Mouse (Mus musculus) left cerebral cortex, adult 6 months (tissue): ENCODE measurements around the gene Gosr2. TPM values are rescaled to one million over a fixed set of nuclear protein-coding genes. Genes with fewer than 3 reads are reported as not detected.

Source experiments
- long read RNA-seq, 2 experiments: library from polyadenylated mRNA; unstranded; transcript quantifications; one replicate each; pipeline ENCODE4 v2.0.0; 2019 to 2020
- polyA plus RNA-seq: library from polyadenylated mRNA; unstranded; fragments of <200 nt; fragmentation: Nextera tagmentation; gene quantifications from 2 replicates; pipeline ENCODE4 v1.2.3, GENCODE M21; 2021

The Gosr2 gene
- 58.5 and 61.4 TPM in 2 replicates for polyA plus RNA-seq
- long read RNA-seq, experiment 1, transcript Gosr2-201 (6 exons, 3,266 nt), result major isoform, 328 of 463 reads
- long read RNA-seq, experiment 1, transcript Gosr2-203 (5 exons, 917 nt), result minor isoform, 28 of 463 reads
- long read RNA-seq, experiment 1, transcript Gosr2-202 (5 exons, 1,044 nt), result minor isoform, 41 of 463 reads
- long read RNA-seq, experiment 1, partial matches to known transcripts, result 11 of 463 reads
- long read RNA-seq, experiment 1, other reads (novel, unspliced or antisense), result 55 of 463 reads
- long read RNA-seq, experiment 2, transcript Gosr2-201 (6 exons, 3,266 nt), result major isoform, 42 of 85 reads
- long read RNA-seq, experiment 2, transcript Gosr2-202 (5 exons, 1,044 nt), result minor isoform, 11 of 85 reads
- long read RNA-seq, experiment 2, transcript Gosr2-203 (5 exons, 917 nt), result minor isoform, 5 of 85 reads
- long read RNA-seq, experiment 2, partial matches to known transcripts, result 3 of 85 reads
- long read RNA-seq, experiment 2, other reads (novel, unspliced or antisense), result 24 of 85 reads

DNA sequence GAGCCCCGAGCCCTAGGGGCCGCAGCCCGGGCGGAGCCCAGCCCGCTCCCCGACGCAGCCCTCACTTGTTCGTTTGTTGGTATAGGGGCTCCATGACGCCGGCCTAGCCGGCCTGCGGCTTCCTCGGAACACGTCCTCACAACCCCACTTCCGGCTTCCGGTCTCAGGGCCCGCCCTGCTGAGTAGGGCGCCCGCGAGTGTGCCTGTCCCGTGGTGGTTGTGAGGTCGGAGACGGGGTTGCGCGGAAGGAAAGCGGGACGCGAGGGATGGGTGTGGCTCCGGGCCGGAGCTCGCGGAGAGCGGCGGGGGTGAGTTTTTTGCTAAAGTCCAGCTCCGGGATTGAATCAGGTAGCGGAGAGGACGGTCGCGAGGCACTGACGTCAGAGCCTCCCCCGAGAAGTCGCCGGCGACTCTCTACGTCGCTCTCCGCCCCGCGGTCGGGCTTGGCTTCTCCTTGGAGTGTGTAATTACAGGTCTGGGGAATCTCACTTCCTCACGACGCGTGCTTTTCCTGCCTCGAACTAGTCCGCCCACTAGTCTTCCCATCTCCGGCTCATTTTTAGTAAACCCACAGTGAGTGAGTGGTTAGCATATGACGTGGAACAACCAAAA, at the start of gene Gosr2:
Gosr2 (minus strand) TSS at position 334 of the 612 bp plus-strand sequence.

DNA sequence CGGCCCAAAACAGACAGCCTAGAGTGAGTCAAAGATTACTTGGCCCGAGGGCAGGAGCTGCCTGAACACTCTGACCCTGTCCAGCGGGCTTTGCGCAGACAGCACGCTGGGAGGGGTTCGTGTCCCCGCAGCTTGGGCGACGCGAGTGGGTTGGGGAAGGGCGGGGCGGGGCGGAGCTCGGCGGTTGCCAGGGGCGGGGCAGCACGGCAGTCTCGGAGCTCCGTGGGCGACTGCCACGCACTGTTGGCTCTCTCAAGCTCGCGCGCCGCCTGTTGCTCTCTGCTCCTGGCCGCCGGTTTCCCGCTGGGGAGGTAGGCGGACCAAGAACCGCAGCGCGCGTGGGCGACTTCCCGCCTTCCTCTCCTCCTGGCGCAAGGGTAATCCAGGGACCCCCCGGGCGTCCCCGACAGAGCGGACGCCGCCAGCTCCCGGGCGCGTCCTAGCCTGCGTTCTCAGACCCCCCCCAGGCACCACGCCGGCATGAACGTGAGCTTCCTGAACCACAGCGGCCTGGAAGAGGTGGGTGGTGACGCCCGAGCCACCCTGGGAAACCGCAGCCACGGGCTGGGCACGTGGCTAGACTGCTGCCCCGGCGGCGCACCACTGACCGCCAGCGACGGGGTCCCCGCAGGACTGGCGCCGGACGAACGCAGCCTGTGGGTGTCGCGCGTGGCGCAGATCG, 48.3 kb downstream of the Gosr2 start, which contains the start of gene Rprml:
Rprml (plus strand) TSS at position 270 of the 682 bp plus-strand sequence.

DNA sequence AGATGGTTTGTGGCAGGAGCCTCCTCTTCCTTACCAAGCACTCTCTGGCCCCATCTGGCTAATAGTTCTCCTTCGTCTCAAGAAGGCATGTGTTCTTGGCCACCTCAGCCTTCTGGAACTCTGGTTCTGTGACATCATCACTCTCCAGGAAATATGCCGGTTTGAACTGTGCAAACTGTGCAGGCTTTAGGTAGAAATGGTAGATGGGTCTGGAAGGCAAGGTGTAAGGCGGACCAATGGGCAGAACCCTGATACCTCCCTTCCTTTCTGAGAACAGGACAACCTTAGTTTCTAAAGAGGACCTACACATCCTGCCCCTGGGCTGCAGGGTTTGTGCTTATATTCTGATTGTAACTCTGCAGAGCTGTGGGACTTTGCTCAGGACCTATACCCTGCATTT, 58.9 kb downstream of the Gosr2 start, which contains the start of gene Lyzl6:
Lyzl6 (minus strand) TSS at position 101 of the 400 bp plus-strand sequence.

Other genes with a start within 250 kb of the Gosr2 start
- gene Lrrc37a, start 193.3 kb downstream of the Gosr2 start, polyA plus RNA-seq, result not detected in 2 replicates
- 0.04 and 0.07 TPM in 2 replicates for gene Gm884, start 76.8 kb downstream of the Gosr2 start, polyA plus RNA-seq
- gene Lyzl6, start 59.0 kb downstream of the Gosr2 start, polyA plus RNA-seq, result not detected in 2 replicates
- gene Rprml, start 48.3 kb downstream of the Gosr2 start, polyA plus RNA-seq, result 200 and 202 TPM in 2 replicates
- gene Wnt9b, start 51.9 kb upstream of the Gosr2 start, polyA plus RNA-seq, result 0.04 and 0.08 TPM in 2 replicates
- 1.9 and 2.2 TPM in 2 replicates for gene Wnt3, start 76.3 kb upstream of the Gosr2 start, polyA plus RNA-seq